Mouse (Mus musculus): Measurements from ENCODE around the gene Cfhr1. TPM values are rescaled to one million over a fixed set of nuclear protein-coding genes. Genes with fewer than 3 reads are reported as not detected.

Cfhr1 gene
- polyA plus RNA-seq (2015; fragmentation: Nextera tagmentation; extraction: Ambion mirVana): not detected in 2 replicates

- DNase-seq (ENCODE audit: low spot score) (no peak), ATAC-seq (replicated peaks; ENCODE audit: low FRiP score, low read depth) (no peak)
- 63% methylated on average over 1 of the region's 1 CpGs for WGBS
- Histone ChIP-seq H3K9me3 (replicated peaks; ENCODE audit: low read length) (no peaks in the 10 kb centered on the region), H3K9ac (ENCODE audit: low read depth, low read length) (no peak within 1 kb of the TSS), H3K27me3 (ENCODE audit: insufficient read depth, low read length) (no peaks in the 10 kb centered on the region), H3K27ac (no peak within 1 kb of the TSS), H3K4me2 (ENCODE audit: low read length) (no peak within 1 kb of the TSS), H3K4me3 (replicated peaks; ENCODE audit: low read depth, low read length) (no peak within 1 kb of the TSS), H3K4me1 (replicated peaks; ENCODE audit: insufficient read depth, low read length) (no peaks in the 10 kb centered on the region), H3K36me3 (ENCODE audit: insufficient read depth, low read length) (no peaks in the 10 kb centered on the region)
- no peak for TF ChIP-seq CTCF (IDR thresholded peaks at IDR 0.05; ENCODE audit: low read depth)
Measured at GRCm38 (mm10) chr1:139560024-139560423, at the start of gene Cfhr1. Cfhr1 (minus strand) TSS chr1:139560272.

- no peaks in the 10 kb centered on the region for H3K4me1 ChIP-seq (replicated peaks; ENCODE audit: insufficient read depth, low read length)
- no peak overlapping the region for H3K27ac ChIP-seq
- no peak overlapping the region for H3K4me2 ChIP-seq (ENCODE audit: low read length)
- no peaks in the 10 kb centered on the region for H3K9me3 ChIP-seq (replicated peaks; ENCODE audit: low read length)
- no peak for DNase-seq (ENCODE audit: low spot score)
- no peaks in the 10 kb centered on the region for H3K36me3 ChIP-seq (ENCODE audit: insufficient read depth, low read length)
- H3K4me3 ChIP-seq (replicated peaks; ENCODE audit: low read depth, low read length): no peak overlapping the region
- H3K27me3 ChIP-seq (ENCODE audit: insufficient read depth, low read length): no peaks in the 10 kb centered on the region
- ATAC-seq (replicated peaks; ENCODE audit: low FRiP score, low read depth): no peak
- no peak overlapping the region for H3K9ac ChIP-seq (ENCODE audit: low read depth, low read length)
- TF ChIP-seq CTCF (IDR thresholded peaks at IDR 0.05; ENCODE audit: low read depth): no peak
- whole genome bisulfite sequencing: 82% methylated on average over 1 of the region's 1 CpGs
Measured at GRCm38 (mm10) chr1:139551311-139551710, 8.8 kb downstream of the Cfhr1 start.

- TF ChIP-seq CTCF (IDR thresholded peaks at IDR 0.05; ENCODE audit: low read depth): no peak
- DNase-seq (ENCODE audit: low spot score) (no peak), ATAC-seq (replicated peaks; ENCODE audit: low FRiP score, low read depth) (no peak)
- 83% methylated on average over 1 of the region's 1 CpGs for WGBS
- H3K27ac ChIP-seq: no peak overlapping the region
- no peaks in the 10 kb centered on the region for H3K27me3 ChIP-seq (ENCODE audit: insufficient read depth, low read length)
- no peak overlapping the region for H3K4me2 ChIP-seq (ENCODE audit: low read length)
- H3K4me1 ChIP-seq (replicated peaks; ENCODE audit: insufficient read depth, low read length): no peaks in the 10 kb centered on the region
- no peaks in the 10 kb centered on the region for H3K9me3 ChIP-seq (replicated peaks; ENCODE audit: low read length)
- H3K4me3 ChIP-seq (replicated peaks; ENCODE audit: low read depth, low read length): no peak overlapping the region
- H3K9ac ChIP-seq (ENCODE audit: low read depth, low read length): no peak overlapping the region
- H3K36me3 ChIP-seq (ENCODE audit: insufficient read depth, low read length): no peaks in the 10 kb centered on the region
Measured at GRCm38 (mm10) chr1:139548536-139548935, 11.5 kb downstream of the Cfhr1 start.

DNA sequence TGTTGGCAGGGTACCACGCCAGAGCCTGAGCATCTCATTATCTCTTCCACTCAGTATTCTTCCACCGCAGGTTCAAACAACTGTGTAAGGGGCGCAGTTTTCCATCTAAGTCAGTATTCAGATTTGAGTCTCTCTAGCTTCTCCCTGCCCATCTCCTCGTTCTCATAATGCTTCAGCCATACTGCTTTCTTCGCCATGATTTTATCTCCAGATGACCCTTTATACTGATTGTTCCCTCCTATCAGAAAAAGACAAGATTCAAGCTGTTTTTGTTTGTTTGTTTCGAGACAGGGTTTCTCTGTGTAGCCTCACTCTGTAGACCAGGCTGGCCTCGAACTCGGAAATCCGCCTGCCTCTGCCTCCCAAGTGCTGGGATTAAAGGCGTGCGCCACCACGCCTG is 45.5 kb downstream of the Cfhr1 start:
- ATAC-seq (replicated peaks; ENCODE audit: low FRiP score, low read depth) (no peak), DNase-seq (ENCODE audit: low spot score) (no peak)
- H3K27me3 ChIP-seq (ENCODE audit: insufficient read depth, low read length): no peaks in the 10 kb centered on the region
- 87% methylated on average over 12 of the region's 12 CpGs for WGBS
- TF ChIP-seq CTCF (IDR thresholded peaks at IDR 0.05; ENCODE audit: low read depth): no peak
- H3K4me1 ChIP-seq (replicated peaks; ENCODE audit: insufficient read depth, low read length): no peaks in the 10 kb centered on the region
- no peaks in the 10 kb centered on the region for H3K36me3 ChIP-seq (ENCODE audit: insufficient read depth, low read length)
- no peak overlapping the region for H3K9ac ChIP-seq (ENCODE audit: low read depth, low read length)
- H3K4me2 ChIP-seq (ENCODE audit: low read length): no peak overlapping the region
- no peak overlapping the region for H3K4me3 ChIP-seq (replicated peaks; ENCODE audit: low read depth, low read length)
- no peaks in the 10 kb centered on the region for H3K9me3 ChIP-seq (replicated peaks; ENCODE audit: low read length)
- no peak overlapping the region for H3K27ac ChIP-seq

DNA sequence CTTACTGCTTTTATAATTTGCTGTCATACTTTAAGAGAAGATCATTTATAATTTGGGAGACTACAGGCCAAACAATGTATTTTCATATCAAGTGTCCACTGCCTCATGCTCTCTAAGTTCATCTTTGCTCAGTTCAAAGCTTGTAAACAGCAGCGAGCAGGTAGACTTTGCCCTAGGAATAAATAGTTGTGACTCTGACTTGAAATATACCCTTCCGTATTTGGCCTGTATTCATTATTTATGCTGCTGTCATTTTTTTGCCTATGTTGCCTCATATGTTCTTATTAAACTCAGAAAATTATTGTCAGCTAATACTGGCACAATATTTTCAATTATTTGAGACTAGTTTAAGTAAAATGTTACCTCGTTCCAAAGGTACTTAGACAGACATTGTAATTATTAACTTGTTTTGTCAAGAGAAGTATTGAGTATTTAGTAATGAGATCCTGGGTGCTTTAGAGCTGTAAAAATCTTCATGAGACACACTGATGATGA is 58.8 kb downstream of the Cfhr1 start, which contains the start of gene F13b:
Gene F13b (plus strand): TSS at position 445 of the 495 bp plus-strand sequence.
- H3K4me1 ChIP-seq (replicated peaks; ENCODE audit: insufficient read depth, low read length): no peaks in the 10 kb centered on the region
- no peak within 1 kb of the TSS for H3K9ac ChIP-seq (ENCODE audit: low read depth, low read length)
- no peak within 1 kb of the TSS for H3K27ac ChIP-seq
- H3K36me3 ChIP-seq (ENCODE audit: insufficient read depth, low read length): no peaks in the 10 kb centered on the region
- DNase-seq (ENCODE audit: low spot score) (no peak), ATAC-seq (replicated peaks; ENCODE audit: low FRiP score, low read depth) (peak; percentile 46; the same call in 1 of the 2 replicates)
- no peaks in the 10 kb centered on the region for H3K27me3 ChIP-seq (ENCODE audit: insufficient read depth, low read length)
- H3K4me2 ChIP-seq (ENCODE audit: low read length): no peak within 1 kb of the TSS
- H3K9me3 ChIP-seq (replicated peaks; ENCODE audit: low read length): no peaks in the 10 kb centered on the region
- TF ChIP-seq CTCF (IDR thresholded peaks at IDR 0.05; ENCODE audit: low read depth): no peak
- H3K4me3 ChIP-seq (replicated peaks; ENCODE audit: low read depth, low read length): no peak within 1 kb of the TSS
- WGBS: 79% methylated on average over 3 of the region's 3 CpGs

GRCm38 (mm10) chr1:139499751-139500150 is 60.3 kb downstream of the Cfhr1 start:
- no peak overlapping the region for H3K4me3 ChIP-seq (replicated peaks; ENCODE audit: low read depth, low read length)
- DNase-seq (ENCODE audit: low spot score) (no peak), ATAC-seq (replicated peaks; ENCODE audit: low FRiP score, low read depth) (no peak)
- H3K27ac ChIP-seq: no peak overlapping the region
- no peaks in the 10 kb centered on the region for H3K9me3 ChIP-seq (replicated peaks; ENCODE audit: low read length)
- H3K9ac ChIP-seq (ENCODE audit: low read depth, low read length): no peak overlapping the region
- H3K36me3 ChIP-seq (ENCODE audit: insufficient read depth, low read length): no peaks in the 10 kb centered on the region
- no peak overlapping the region for H3K4me2 ChIP-seq (ENCODE audit: low read length)
- H3K27me3 ChIP-seq (ENCODE audit: insufficient read depth, low read length): no peaks in the 10 kb centered on the region
- H3K4me1 ChIP-seq (replicated peaks; ENCODE audit: insufficient read depth, low read length): no peaks in the 10 kb centered on the region
- TF ChIP-seq CTCF (IDR thresholded peaks at IDR 0.05; ENCODE audit: low read depth): no peak

Other genes with a start within 250 kb of the Cfhr1 start
- 0.29 and 0.32 TPM in 2 replicates for gene Crb1, start 183.2 kb downstream of the Cfhr1 start, polyA plus RNA-seq (2015; fragmentation: Nextera tagmentation; extraction: Ambion mirVana)
- 6.9 and 7.5 TPM in 2 replicates for gene Zbtb41, start 138.0 kb downstream of the Cfhr1 start, polyA plus RNA-seq (2015; fragmentation: Nextera tagmentation; extraction: Ambion mirVana)
- gene Aspm, start 105.5 kb downstream of the Cfhr1 start, polyA plus RNA-seq (2015; fragmentation: Nextera tagmentation; extraction: Ambion mirVana): 7.1 and 7.2 TPM in 2 replicates
- gene F13b, start 58.6 kb downstream of the Cfhr1 start, polyA plus RNA-seq (2015; fragmentation: Nextera tagmentation; extraction: Ambion mirVana): 2.8 and 4.0 TPM in 2 replicates
- not detected in 2 replicates for gene Gm4788, start 221.0 kb upstream of the Cfhr1 start, polyA plus RNA-seq (2015; fragmentation: Nextera tagmentation; extraction: Ambion mirVana)

Data from kidney, postnatal 0 days (tissue).